ENCODE assay signal across 8 mouse cellular contexts in genomic region chr14:40966392-40966861, GRCm38 (mm10). TPM values are rescaled to one million over a fixed set of nuclear protein-coding genes. Genes with fewer than 3 reads are reported as not detected.
A peak's percentile ranks its signal among the peaks of the same experiment; 100 is the strongest.
DNase-seq lines count a peak whose midpoint lies in the region; ATAC-seq and TF ChIP-seq lines count a peak whose summit lies in the region.

Gene Tspan14, minus strand, starts transcription at chr14:40966807.

- peak within 1 kb of the TSS; percentile 66 for H3K4me2 ChIP-seq in kidney, embryonic 16.5 days (replicated peaks; ENCODE audit: low read depth, low read length)
- peak within 1 kb of the TSS; percentile 85 for H3K4me2 ChIP-seq in forebrain, embryonic 16.5 days (ENCODE audit: low read length)
- peak within 1 kb of the TSS; percentile 81 for H3K4me2 ChIP-seq in hindbrain, embryonic 15.5 days
- H3K4me2 ChIP-seq in liver, embryonic 16.5 days (ENCODE audit: low read depth, low read length): peak within 1 kb of the TSS; percentile 90

- peak; percentile 55 for ATAC-seq in kidney, embryonic 16.5 days (ENCODE audit: low FRiP score, low TSS enrichment)
- ATAC-seq in Patski: peak; percentile 32
- peak; percentile 59 for ATAC-seq in forebrain, embryonic 16.5 days
- ATAC-seq in hindbrain, embryonic 15.5 days (ENCODE audit: low FRiP score, low read depth): no peak; the same call in none of the 2 replicates
- peak; percentile 31 for ATAC-seq in liver, embryonic 16.5 days (ENCODE audit: low read depth)

- under 1% methylated on average over 50 of the region's 54 CpGs for WGBS in kidney, embryonic 16.5 days
- under 1% methylated on average over 54 of the region's 54 CpGs for WGBS in forebrain, embryonic 16.5 days
- WGBS in hindbrain, embryonic 15.5 days: 0% methylated on average over 50 of the region's 54 CpGs
- WGBS in liver, embryonic 16.5 days (ENCODE audit: insufficient replicate concordance): under 1% methylated on average over 54 of the region's 54 CpGs

- POLR2A ChIA-PET in Patski (lab: Charles Lee): interaction anchor here (1.0 to 3.8 kb wide), 3 partner anchors 9 to 48 kb away, joined by 3 to 18 read pairs (median 12); no protein-coding TSS in a partner anchor

- peak within 1 kb of the TSS; percentile 96 for H3K27ac ChIP-seq in kidney, embryonic 16.5 days (ENCODE audit: low read length)
- H3K27ac ChIP-seq in forebrain, embryonic 16.5 days (ENCODE audit: low read length): peak within 1 kb of the TSS; percentile 84
- peak within 1 kb of the TSS; percentile 88 for H3K27ac ChIP-seq in hindbrain, embryonic 15.5 days (replicated peaks)
- peak within 1 kb of the TSS; percentile 96 for H3K27ac ChIP-seq in liver, embryonic 16.5 days (ENCODE audit: low read length)

- no peak for TF ChIP-seq CTCF in Patski (IDR thresholded peaks at IDR 0.05)

- H3K9ac ChIP-seq in kidney, embryonic 16.5 days (replicated peaks; ENCODE audit: low read length): peak within 1 kb of the TSS; percentile 97
- peak within 1 kb of the TSS; percentile 95 for H3K9ac ChIP-seq in forebrain, embryonic 16.5 days (replicated peaks; ENCODE audit: low read depth, low read length)
- peak within 1 kb of the TSS; percentile 88 for H3K9ac ChIP-seq in hindbrain, embryonic 15.5 days
- peak within 1 kb of the TSS; percentile 96 for H3K9ac ChIP-seq in liver, embryonic 16.5 days (ENCODE audit: low read depth, low read length)

- in situ Hi-C loops in Patski (cut with MboI; ENCODE audit: low pct_unique_long_range_greater_than_20kb): no loop called here

- H3K36me3 ChIP-seq in kidney, embryonic 16.5 days (ENCODE audit: insufficient read depth, low read length): no peaks in the 10 kb centered on the region
- no peaks in the 10 kb centered on the region for H3K36me3 ChIP-seq in forebrain, embryonic 16.5 days (ENCODE audit: control insufficient read depth, insufficient read depth)
- H3K36me3 ChIP-seq in hindbrain, embryonic 15.5 days: no peaks in the 10 kb centered on the region
- no peaks in the 10 kb centered on the region for H3K36me3 ChIP-seq in liver, embryonic 16.5 days (ENCODE audit: control insufficient read depth, insufficient read depth)

- no peak for DNase-seq in kidney, postnatal 4 days
- no peak for DNase-seq in Patski (ENCODE audit: low read depth, low spot score)
- DNase-seq in thymus, postnatal 0 days (ENCODE audit: low spot score): peak; percentile 69
- DNase-seq in spleen, adult 12 weeks (ENCODE audit: low spot score): no peak

- H3K9me3 ChIP-seq in kidney, embryonic 16.5 days (ENCODE audit: low read length): no peaks in the 10 kb centered on the region
- H3K9me3 ChIP-seq in forebrain, embryonic 16.5 days (ENCODE audit: control insufficient read depth, low read length): no peaks in the 10 kb centered on the region
- H3K9me3 ChIP-seq in hindbrain, embryonic 15.5 days: no peaks in the 10 kb centered on the region
- no peaks in the 10 kb centered on the region for H3K9me3 ChIP-seq in liver, embryonic 16.5 days (replicated peaks; ENCODE audit: control insufficient read depth, low read length)

- CTCF ChIA-PET in Patski (lab: Charles Lee): interaction anchor here (0.8 to 1.8 kb wide), 3 partner anchors 9 to 17 kb away, joined by 3 to 7 read pairs (median 4); no protein-coding TSS in a partner anchor

- H3K4me3 ChIP-seq in kidney, embryonic 16.5 days (ENCODE audit: low read length): peak within 1 kb of the TSS; percentile 93
- H3K4me3 ChIP-seq in forebrain, embryonic 16.5 days (replicated peaks; ENCODE audit: low read length): peak within 1 kb of the TSS; percentile 71
- H3K4me3 ChIP-seq in hindbrain, embryonic 15.5 days: peak within 1 kb of the TSS; percentile 95
- peak within 1 kb of the TSS; percentile 86 for H3K4me3 ChIP-seq in liver, embryonic 16.5 days (ENCODE audit: low read depth, low read length)

- H3K4me1 ChIP-seq in kidney, embryonic 16.5 days (ENCODE audit: insufficient read depth, low read length): peaks cover 50% of the 10 kb centered on the region
- peaks cover 37% of the 10 kb centered on the region for H3K4me1 ChIP-seq in forebrain, embryonic 16.5 days (replicated peaks; ENCODE audit: control insufficient read depth, insufficient read depth, low read length)
- peaks cover 40% of the 10 kb centered on the region for H3K4me1 ChIP-seq in hindbrain, embryonic 15.5 days (replicated peaks)
- H3K4me1 ChIP-seq in liver, embryonic 16.5 days (ENCODE audit: control insufficient read depth, low read depth, low read length): peaks cover 53% of the 10 kb centered on the region

- H3K27me3 ChIP-seq in kidney, embryonic 16.5 days (ENCODE audit: insufficient read depth, low read length): no peaks in the 10 kb centered on the region
- H3K27me3 ChIP-seq in Patski: no peaks in the 10 kb centered on the region
- no peaks in the 10 kb centered on the region for H3K27me3 ChIP-seq in forebrain, embryonic 16.5 days (replicated peaks; ENCODE audit: control insufficient read depth, insufficient read depth, low read length)
- H3K27me3 ChIP-seq in hindbrain, embryonic 15.5 days: no peaks in the 10 kb centered on the region
- H3K27me3 ChIP-seq in liver, embryonic 16.5 days (ENCODE audit: control insufficient read depth, insufficient read depth, low read depth, low read length): no peaks in the 10 kb centered on the region

RNA-seq across cellular contexts. Expression of gene Tspan14, which starts in this region (rescaled TPM):
- 138 and 144 TPM in 2 replicates for polyA plus RNA-seq in kidney, embryonic 16.5 days (2015; fragmentation: Nextera tagmentation; extraction: Ambion mirVana)
- polyA plus RNA-seq in Patski (2021): 59.0 TPM
- 90.0 and 102 TPM in 2 replicates for polyA plus RNA-seq in forebrain, embryonic 16.5 days (2015; fragmentation: Nextera tagmentation; extraction: Ambion mirVana)
- polyA plus RNA-seq in hindbrain, embryonic 15.5 days (2015; fragmentation: Nextera tagmentation; extraction: Ambion mirVana): 61.1 and 61.7 TPM in 2 replicates
- 29.1 and 30.0 TPM in 2 replicates for polyA plus RNA-seq in liver, embryonic 16.5 days (2015; fragmentation: Nextera tagmentation; extraction: Ambion mirVana)
- 58.5 and 65.0 TPM in 2 replicates for polyA plus RNA-seq in thymus, postnatal 0 days (2015; fragmentation: Nextera tagmentation; extraction: Ambion mirVana)
